Mouse (Mus musculus) testis, adult 2 months (tissue): ENCODE data around the gene Akap8.

Source experiments
- CTCF ChIP-seq: fragments of 200-500 bp; IDR thresholded peaks from 2 replicates; pipeline ENCODE4 v1.5.1; 2012; ENCODE audit warnings: low read depth, mild to moderate bottlenecking, inconsistent platforms, low read length, moderate library complexity; ENCODE audit not compliant: control insufficient read depth, insufficient read depth, insufficient replicate concordance
- POLR2A ChIP-seq: fragments of 200-500 bp; IDR thresholded peaks from 2 replicates; pipeline ENCODE4 v1.6.1; 2012; ENCODE audit warnings: low read depth, mild to moderate bottlenecking, inconsistent platforms, low read length, moderate library complexity; ENCODE audit not compliant: control insufficient read depth

- TF ChIP-seq CTCF (no peak), POLR2A (no peak)
Measured at GRCm38 (mm10) chr17:32317032-32317431, 4.0 kb downstream of the Akap8 start.
